Mouse (Mus musculus) layer of hippocampus, adult 8-10 months (tissue): ENCODE results near the gene Ptpn14. TPM values are rescaled to one million over a fixed set of nuclear protein-coding genes. Genes with fewer than 3 reads are reported as not detected.

Experiments
- DNase-seq, 2 experiments: peaks; one replicate each; pipeline ENCODE4 v3.0.0; 2022; ENCODE audit warnings: low spot score in 2 of 2
- total RNA-seq, 4 experiments: library from RNA; stranded (reverse); gene quantifications; 2 replicates each; pipeline ENCODE4 v1.2.4; 2022

The Ptpn14 gene
- total RNA-seq, 4 experiments from 2014 or later, result 11.1 to 16.1 (median 12.3) TPM

GRCm38 (mm10) chr1:189767910-189768309 is 39.8 kb downstream of the Ptpn14 start:
- DNase-seq, result no peak

DNA sequence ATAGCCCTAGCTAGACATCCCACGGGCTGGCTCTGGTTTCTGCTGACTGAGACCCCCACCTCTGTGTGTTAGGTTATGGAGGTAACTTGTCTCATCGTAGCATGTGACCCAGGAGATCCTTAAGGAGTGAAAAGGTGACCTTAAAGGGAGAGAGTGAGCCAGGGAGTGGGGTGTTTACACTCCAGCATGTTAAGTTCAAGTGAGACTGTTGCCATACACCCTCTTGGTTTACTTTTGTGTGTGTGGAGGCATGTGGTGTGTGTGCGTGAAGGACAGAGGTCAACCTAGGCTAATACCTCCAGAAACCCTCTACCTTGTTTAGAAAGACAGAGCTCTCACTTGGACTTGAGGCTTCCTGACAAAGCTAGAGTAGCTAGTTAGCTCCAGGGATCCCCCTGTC is 42.4 kb downstream of the Ptpn14 start:
- no peak for DNase-seq

- no peak for DNase-seq
Measured at GRCm38 (mm10) chr1:189772707-189773106, 44.6 kb downstream of the Ptpn14 start.

GRCm38 (mm10) chr1:189774778-189775177 is 46.7 kb downstream of the Ptpn14 start:
- DNase-seq, result no peak

GRCm38 (mm10) chr1:189777207-189777606 is 49.1 kb downstream of the Ptpn14 start:
- DNase-seq, result no peak

- DNase-seq, result no peak
Measured at GRCm38 (mm10) chr1:189778343-189778742, 50.3 kb downstream of the Ptpn14 start.

- DNase-seq, result no peak
Measured at GRCm38 (mm10) chr1:189779226-189779625, 51.2 kb downstream of the Ptpn14 start.

DNA sequence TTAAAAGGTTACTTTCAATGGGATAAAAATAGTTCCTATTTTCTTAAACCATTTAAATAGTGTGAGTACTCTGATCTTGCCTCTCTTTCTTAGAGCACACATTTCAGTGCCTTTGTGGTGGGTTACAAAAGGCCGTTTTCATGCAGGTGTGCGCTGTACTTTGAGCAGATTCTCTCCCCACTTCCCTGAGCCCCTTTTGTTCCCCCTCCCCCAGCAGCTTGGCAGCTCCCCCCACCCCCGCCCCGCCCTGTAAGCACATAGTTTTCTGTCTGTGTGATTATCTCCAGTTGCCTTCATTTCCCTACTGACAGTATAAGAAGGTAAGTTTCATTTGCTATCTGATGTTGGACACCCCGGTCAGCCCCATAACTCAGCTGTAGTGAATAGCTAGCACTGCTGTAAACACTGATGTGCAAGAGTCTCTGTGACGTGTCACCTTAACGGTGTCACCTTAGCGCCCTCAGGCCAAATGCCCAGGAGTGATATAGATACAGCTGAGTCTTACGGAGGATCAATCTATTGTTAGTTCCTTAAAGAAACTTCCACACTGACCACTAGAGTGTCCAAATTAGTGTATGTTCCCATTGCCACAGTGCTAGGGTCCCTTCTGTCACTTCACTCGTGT is 53.8 kb downstream of the Ptpn14 start:
- DNase-seq, result no peak

DNA sequence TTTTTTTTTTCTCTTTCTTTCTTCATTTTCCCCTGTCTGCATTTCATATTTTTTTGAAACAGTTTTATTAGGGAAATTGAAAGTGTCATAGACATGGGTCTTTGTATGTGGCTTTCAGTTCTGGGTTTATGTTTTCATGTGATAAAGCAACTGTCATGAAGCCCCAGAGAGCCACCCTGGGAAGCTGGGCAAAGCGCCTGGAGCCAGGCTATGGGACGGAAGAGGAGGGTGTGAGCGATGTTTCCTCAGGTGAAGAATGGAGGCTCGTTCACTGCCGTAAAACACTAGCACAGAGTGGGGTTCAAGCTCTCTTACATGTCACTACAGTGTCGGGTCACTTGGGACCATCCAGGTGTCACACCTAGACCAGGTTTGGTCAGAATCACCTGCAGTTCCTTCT is 54.6 kb downstream of the Ptpn14 start:
- no peak for DNase-seq

DNA sequence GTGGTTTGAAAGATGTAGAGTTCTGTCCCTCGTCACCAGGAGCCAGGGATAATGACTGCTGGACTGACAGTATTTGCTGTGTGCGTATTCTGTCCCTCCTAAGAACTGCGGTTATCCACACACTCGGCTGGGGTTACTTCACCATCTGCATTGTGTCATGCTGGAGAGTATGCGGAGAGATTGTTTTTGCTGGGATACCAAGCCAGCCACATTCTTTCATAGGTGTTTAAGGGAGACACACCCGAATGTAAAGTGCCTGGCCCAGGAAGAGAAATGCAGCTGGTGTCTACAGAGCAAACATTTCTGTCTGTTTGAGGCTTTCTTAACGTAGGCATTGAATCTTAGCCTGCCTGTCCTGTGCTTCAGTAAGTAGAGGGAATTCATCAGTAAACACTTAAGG is 56.4 kb downstream of the Ptpn14 start:
- no peak for DNase-seq

DNA sequence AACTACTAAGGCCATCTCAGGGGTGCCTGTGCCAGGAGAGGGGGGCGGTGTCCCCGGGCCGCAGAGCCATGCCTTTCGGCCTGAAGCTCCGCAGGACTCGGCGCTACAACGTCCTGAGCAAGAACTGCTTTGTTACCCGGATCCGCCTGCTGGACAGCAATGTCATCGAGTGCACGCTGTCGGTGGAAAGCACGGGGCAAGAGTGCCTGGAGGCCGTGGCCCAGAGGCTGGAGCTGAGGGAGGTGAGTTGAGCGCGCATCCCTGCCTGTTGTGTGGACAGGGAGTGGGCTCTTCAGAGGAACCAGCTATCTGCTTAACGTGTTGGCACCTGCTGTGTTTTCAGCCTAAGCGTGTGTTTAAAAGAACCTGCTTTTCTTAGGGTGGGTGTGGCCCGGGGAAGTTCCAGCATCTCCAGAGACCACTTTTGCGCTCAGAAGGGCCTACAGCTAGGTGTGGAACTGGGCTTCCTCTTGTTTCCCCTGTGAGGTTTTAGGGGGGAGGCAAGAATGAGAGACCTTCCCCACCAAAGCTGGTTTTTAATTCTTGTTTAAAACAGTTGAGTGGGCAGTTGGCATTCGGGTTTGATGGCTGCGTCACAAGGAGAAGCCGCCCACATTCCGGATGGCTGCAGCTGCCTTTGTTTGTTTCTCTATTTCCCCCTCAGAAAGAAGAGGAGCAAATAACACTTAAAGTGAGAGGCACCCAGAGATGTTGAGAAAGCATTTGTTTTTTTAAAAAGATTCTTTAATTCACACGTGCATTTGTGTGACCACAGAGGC is 58.8 kb downstream of the Ptpn14 start:
- peak; percentile 62 to 78 for DNase-seq

DNA sequence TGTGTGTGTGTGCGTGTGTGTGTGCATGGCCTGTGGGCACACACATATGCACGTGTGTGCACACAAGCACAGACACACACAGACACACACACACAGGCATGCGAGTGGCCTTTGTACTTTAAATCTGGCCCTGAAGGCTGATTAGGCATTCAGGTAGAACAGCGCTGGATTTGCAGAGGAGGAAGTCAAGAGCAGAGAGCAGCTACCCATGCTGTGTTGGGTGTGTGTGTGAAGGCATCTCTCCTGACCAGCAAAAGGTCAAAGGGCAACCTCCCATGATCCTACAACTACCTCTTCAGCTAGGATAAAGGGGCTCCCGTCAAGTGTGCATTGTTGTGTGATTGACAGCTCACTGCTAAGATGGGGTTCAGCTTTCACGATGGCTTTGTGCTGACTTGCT is 61.5 kb downstream of the Ptpn14 start:
- DNase-seq, result no peak

DNA sequence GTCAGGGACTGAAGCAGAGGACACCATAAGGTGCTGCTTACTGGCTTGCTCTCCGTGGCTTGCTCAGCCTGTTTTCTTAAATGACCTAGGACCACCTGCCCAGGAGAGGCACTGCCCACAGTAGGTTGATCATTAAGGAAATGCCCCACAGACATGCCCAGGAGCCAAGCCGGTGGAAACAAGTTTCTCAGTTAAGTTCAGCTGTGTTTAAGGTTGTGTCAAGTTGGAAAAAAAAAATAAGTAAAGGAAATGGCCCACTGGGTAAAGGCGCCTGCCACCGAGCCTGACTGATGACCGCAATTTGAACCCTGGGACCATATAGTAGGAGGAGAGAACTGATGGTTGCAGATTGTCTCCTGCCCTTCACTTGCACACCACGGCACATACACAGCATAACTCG is 62.6 kb downstream of the Ptpn14 start:
- DNase-seq, result no peak

GRCm38 (mm10) chr1:189791534-189792217 is 63.6 kb downstream of the Ptpn14 start:
- no peak for DNase-seq

- DNase-seq, result no peak
Measured at GRCm38 (mm10) chr1:189792560-189793195, 64.6 kb downstream of the Ptpn14 start.

- no peak for DNase-seq
Measured at GRCm38 (mm10) chr1:189798949-189799348, 70.9 kb downstream of the Ptpn14 start.

DNA sequence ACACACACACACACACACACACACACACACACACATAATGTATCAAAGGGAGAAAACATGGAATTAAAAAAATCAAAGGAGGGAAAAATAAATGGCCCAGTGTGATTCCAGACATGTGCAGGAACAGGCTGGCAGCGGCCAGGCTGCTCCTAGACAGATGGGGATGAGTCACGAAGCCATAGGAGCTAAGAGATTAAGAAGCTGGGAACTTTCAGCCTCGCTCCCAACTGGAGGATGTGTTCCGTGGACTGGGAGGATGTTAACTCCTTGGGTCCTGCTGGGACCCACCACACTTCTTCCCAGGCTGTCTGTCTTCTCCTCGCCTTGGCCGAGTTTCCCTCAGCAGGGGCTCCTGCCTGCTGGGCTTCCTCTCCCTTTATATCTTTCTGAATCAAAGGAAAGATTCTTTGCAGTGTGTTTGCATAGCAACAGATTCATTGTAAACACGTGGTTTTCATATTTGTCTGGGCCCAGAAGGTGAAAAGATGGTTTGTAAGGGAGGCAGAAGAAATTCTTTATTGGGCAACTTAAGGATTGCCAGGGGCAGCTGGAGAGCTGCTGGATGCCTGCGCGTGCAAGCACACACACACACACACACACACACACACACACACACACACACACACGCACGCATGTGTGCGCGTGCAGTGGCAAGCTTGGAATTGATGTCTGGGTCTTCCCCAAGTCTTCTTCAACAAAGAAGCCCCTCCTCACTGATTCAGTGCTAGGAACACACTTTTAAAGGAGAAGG is 72.3 kb downstream of the Ptpn14 start:
- DNase-seq, result peak; percentile 33 to 52

DNA sequence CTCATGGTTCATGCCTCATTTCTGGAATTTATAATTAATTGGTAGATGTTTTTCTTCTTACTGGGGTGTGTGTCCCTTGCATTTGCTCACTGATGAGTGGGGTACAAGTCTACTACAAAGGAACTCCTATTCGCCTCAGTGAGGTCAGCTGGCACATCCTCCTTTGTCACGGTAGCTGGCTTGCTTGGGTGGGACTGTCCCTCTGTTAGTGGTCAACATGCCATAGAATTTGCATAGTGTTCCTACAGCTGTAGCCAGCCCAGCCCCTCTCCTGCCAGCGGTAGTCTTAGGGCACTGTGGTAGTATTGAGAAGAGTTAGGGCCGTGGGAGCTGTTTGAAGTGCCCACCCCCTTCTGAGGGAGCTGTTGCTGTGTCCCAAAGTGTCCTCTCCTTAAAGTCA is 73.2 kb downstream of the Ptpn14 start:
- DNase-seq, result no peak

DNA sequence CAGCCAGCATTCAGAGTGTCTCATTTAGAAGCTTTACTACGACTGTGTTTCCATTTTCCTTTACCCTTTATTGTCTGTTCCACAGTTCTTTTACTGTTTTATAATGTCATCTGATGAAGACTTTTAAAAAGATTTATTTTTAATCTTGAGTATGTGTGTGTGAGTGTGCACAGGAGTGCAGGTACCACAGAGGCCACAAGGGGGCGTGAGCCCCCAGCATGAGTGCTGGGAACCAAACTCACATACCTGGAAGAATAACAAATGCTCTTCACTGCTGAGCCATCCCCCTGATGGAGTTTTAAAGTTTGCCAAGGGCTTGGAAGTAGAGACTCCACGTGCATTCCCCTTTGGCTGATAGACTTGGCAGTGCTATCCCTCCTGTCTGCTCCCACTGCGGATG is 74.5 kb downstream of the Ptpn14 start:
- no peak for DNase-seq

DNA sequence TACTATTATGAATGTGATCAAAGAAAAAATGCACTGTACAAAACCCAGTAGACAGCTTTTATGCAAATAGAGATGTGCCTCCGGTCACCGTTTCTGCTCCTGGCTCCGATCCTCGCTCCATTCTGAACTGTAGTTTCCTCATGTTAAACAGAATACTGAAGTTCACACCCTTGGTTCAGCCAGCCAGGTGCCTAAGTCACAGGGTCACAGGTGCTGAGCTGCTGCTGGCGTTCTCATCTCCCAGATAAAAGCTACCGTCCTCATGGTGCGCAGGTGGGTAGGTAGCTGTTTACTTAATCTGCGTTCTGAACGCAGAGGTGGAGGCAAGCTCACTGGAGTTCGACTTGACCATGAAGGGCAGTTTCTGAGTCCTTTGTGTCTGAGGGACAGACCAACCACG is 75.7 kb downstream of the Ptpn14 start:
- no peak for DNase-seq

GRCm38 (mm10) chr1:189806533-189807297 is 78.6 kb downstream of the Ptpn14 start:
- no peak for DNase-seq
